Comparison of ENCODE assay signal across 8 mouse cellular contexts in genomic region chr9:37656439-37656881, GRCm38 (mm10). TPM values are rescaled to one million over a fixed set of nuclear protein-coding genes. Genes with fewer than 3 reads are reported as not detected.
DNase-seq lines count a peak whose midpoint lies in the region; ATAC-seq lines count a peak whose summit lies in the region.

No protein-coding gene starts in this region.

- H3K4me3 ChIP-seq in kidney, embryonic 14.5 days (ENCODE audit: low read length) = peak overlapping the region; percentile 72
- H3K4me3 ChIP-seq in stomach, embryonic 14.5 days (ENCODE audit: low read depth, low read length) = peak overlapping the region; percentile 68

- H3K27ac ChIP-seq in kidney, embryonic 14.5 days (ENCODE audit: low read depth, low read length) = peak overlapping the region; percentile 83
- H3K27ac ChIP-seq in stomach, embryonic 14.5 days (ENCODE audit: low read length) = peak overlapping the region; percentile 85

- no peaks in the 10 kb centered on the region; the same call in 1 of the 2 replicates for H3K27me3 ChIP-seq in kidney, embryonic 14.5 days (ENCODE audit: control insufficient read depth, insufficient read depth, low read length)
- no peaks in the 10 kb centered on the region for H3K27me3 ChIP-seq in stomach, embryonic 14.5 days (ENCODE audit: control insufficient read depth, insufficient read depth, low read length)

- H3K36me3 ChIP-seq in kidney, embryonic 14.5 days (ENCODE audit: control insufficient read depth, insufficient read depth, low read length) = peaks cover 29% of the 10 kb centered on the region
- peaks cover 25% of the 10 kb centered on the region for H3K36me3 ChIP-seq in stomach, embryonic 14.5 days (ENCODE audit: control insufficient read depth, insufficient read depth, low read length)

- DNase-seq in adrenal gland, postnatal 14 days = peak; percentile 24
- no peak for DNase-seq in adrenal gland, postnatal 25 days
- DNase-seq in T-cell, adult 2 months (ENCODE audit: low spot score) = peak; percentile 63
- peak; percentile 44 for DNase-seq in lung, postnatal 36 days
- DNase-seq in gastrocnemius, postnatal 25 days = no peak

- H3K9me3 ChIP-seq in kidney, embryonic 14.5 days (ENCODE audit: control insufficient read depth, low read length) = no peaks in the 10 kb centered on the region
- H3K9me3 ChIP-seq in stomach, embryonic 14.5 days (ENCODE audit: control insufficient read depth, low read depth, low read length) = no peaks in the 10 kb centered on the region

- H3K4me2 ChIP-seq in kidney, embryonic 14.5 days (replicated peaks; ENCODE audit: low read depth, low read length) = peak overlapping the region; percentile 83
- peak overlapping the region; percentile 71 for H3K4me2 ChIP-seq in stomach, embryonic 14.5 days (replicated peaks; ENCODE audit: low read depth, low read length)

- WGBS in kidney, embryonic 14.5 days = 1% methylated on average over 10 of the region's 10 CpGs
- under 1% methylated on average over 10 of the region's 10 CpGs for WGBS in stomach, embryonic 14.5 days

- peak; percentile 65 for ATAC-seq in granulocyte monocyte progenitor cell, adult 5-6 weeks (replicated peaks; ENCODE audit: poor library complexity, severe bottlenecking)
- ATAC-seq in kidney, embryonic 14.5 days (ENCODE audit: low FRiP score, low TSS enrichment) = peak; percentile 29; the same call in 1 of the 2 replicates
- peak; percentile 40; the same call in 1 of the 2 replicates for ATAC-seq in stomach, embryonic 14.5 days (ENCODE audit: insufficient number of reproducible peaks, insufficient read depth, low FRiP score, low read depth)

- H3K4me1 ChIP-seq in kidney, embryonic 14.5 days (ENCODE audit: control insufficient read depth, insufficient read depth, low read length) = no peaks in the 10 kb centered on the region
- peaks cover 5% of the 10 kb centered on the region; the same call in 1 of the 2 replicates for H3K4me1 ChIP-seq in stomach, embryonic 14.5 days (ENCODE audit: control insufficient read depth, insufficient read depth, low read length)

- H3K9ac ChIP-seq in kidney, embryonic 14.5 days (ENCODE audit: low read depth, low read length) = peak overlapping the region; percentile 77
- H3K9ac ChIP-seq in stomach, embryonic 14.5 days (replicated peaks; ENCODE audit: low read depth, low read length) = peak overlapping the region; percentile 71

RNA-seq across cellular contexts. Expression of gene Tbrg1, which starts 0.7 kb away (rescaled TPM):
- total RNA-seq in adrenal gland, postnatal 14 days (2021) = 86.0 and 99.4 TPM in 2 replicates
- 85.1 and 90.9 TPM in 2 replicates for total RNA-seq in adrenal gland, postnatal 25 days (2021)
- 21.5 and 29.7 TPM in 2 replicates for total RNA-seq in granulocyte monocyte progenitor cell, adult 5-6 weeks (2014; fragmentation: Nextera tagmentation)
- 33.3 and 33.7 TPM in 2 replicates for total RNA-seq in granulocyte monocyte progenitor cell, adult 5-6 weeks (2017)
- polyA plus RNA-seq in kidney, embryonic 14.5 days (2014; fragmentation: Nextera tagmentation; extraction: Ambion mirVana) = 135 and 142 TPM in 2 replicates
- polyA plus RNA-seq in stomach, embryonic 14.5 days (2014; fragmentation: Nextera tagmentation; extraction: Ambion mirVana) = 161 and 166 TPM in 2 replicates
- total RNA-seq in gastrocnemius, postnatal 25 days (2021) = 10 to 100 TPM; 28.7 to 32.5 TPM

RNA-seq across cellular contexts. Expression of gene Panx3, which starts 12.6 kb away (rescaled TPM):
- 0.19 TPM in 2 replicates for total RNA-seq in adrenal gland, postnatal 14 days (2021)
- total RNA-seq in adrenal gland, postnatal 25 days (2021) = 0.15 TPM in 1 of 2 replicates, not detected in the other
- not detected in 2 replicates for total RNA-seq in granulocyte monocyte progenitor cell, adult 5-6 weeks (2014; fragmentation: Nextera tagmentation)
- total RNA-seq in granulocyte monocyte progenitor cell, adult 5-6 weeks (2017) = not detected in 2 replicates
- polyA plus RNA-seq in kidney, embryonic 14.5 days (2014; fragmentation: Nextera tagmentation; extraction: Ambion mirVana) = not detected in 2 replicates
- not detected in 2 replicates for polyA plus RNA-seq in stomach, embryonic 14.5 days (2014; fragmentation: Nextera tagmentation; extraction: Ambion mirVana)
- total RNA-seq in gastrocnemius, postnatal 25 days (2021) = not detected

RNA-seq across cellular contexts. Expression of gene Spa17, which starts 42.9 kb away (rescaled TPM):
- total RNA-seq in adrenal gland, postnatal 14 days (2021) = 4.9 and 5.0 TPM in 2 replicates
- 4.2 and 4.8 TPM in 2 replicates for total RNA-seq in adrenal gland, postnatal 25 days (2021)
- total RNA-seq in granulocyte monocyte progenitor cell, adult 5-6 weeks (2014; fragmentation: Nextera tagmentation) = 1.3 and 2.4 TPM in 2 replicates
- 1.2 and 2.2 TPM in 2 replicates for total RNA-seq in granulocyte monocyte progenitor cell, adult 5-6 weeks (2017)
- polyA plus RNA-seq in kidney, embryonic 14.5 days (2014; fragmentation: Nextera tagmentation; extraction: Ambion mirVana) = 6.7 and 8.0 TPM in 2 replicates
- 5.3 and 7.4 TPM in 2 replicates for polyA plus RNA-seq in stomach, embryonic 14.5 days (2014; fragmentation: Nextera tagmentation; extraction: Ambion mirVana)
- 1 to 10 TPM; 2.0 to 3.4 TPM for total RNA-seq in gastrocnemius, postnatal 25 days (2021)

RNA-seq across cellular contexts. Expression of gene Olfr160, which starts 59.6 kb away (rescaled TPM):
- not detected in 2 replicates for total RNA-seq in adrenal gland, postnatal 14 days (2021)
- total RNA-seq in adrenal gland, postnatal 25 days (2021) = not detected in 2 replicates
- total RNA-seq in granulocyte monocyte progenitor cell, adult 5-6 weeks (2014; fragmentation: Nextera tagmentation) = not detected in 2 replicates
- total RNA-seq in granulocyte monocyte progenitor cell, adult 5-6 weeks (2017) = not detected in 2 replicates
- polyA plus RNA-seq in kidney, embryonic 14.5 days (2014; fragmentation: Nextera tagmentation; extraction: Ambion mirVana) = not detected in 2 replicates
- polyA plus RNA-seq in stomach, embryonic 14.5 days (2014; fragmentation: Nextera tagmentation; extraction: Ambion mirVana) = not detected in 2 replicates
- not detected for total RNA-seq in gastrocnemius, postnatal 25 days (2021)

Comparison
In these comparisons a context has a peak if more than half of its experiments do, and no peak if none do; other contexts are left out.
1. DNase-seq: peak in adrenal gland, postnatal 14 days (single experiment), T-cell, adult 2 months (single experiment) and lung, postnatal 36 days (single experiment); none in adrenal gland, postnatal 25 days (single experiment) and gastrocnemius, postnatal 25 days (single experiment).
2. Peak in every context shown above with its lines, with median percentiles within 50 percentile points of each other: ATAC-seq.